Mouse (Mus musculus) heart, postnatal 0 days (tissue): ENCODE measurements at regions not wholly inside any gene's neighbourhood (a gene's known extent, or its start where the extent isn't known, plus 50 kb on each side); places are given as distances from the start of the nearest gene placed in this dataset.

Experiments
- ATAC-seq: fragments of 200-750 bp; cut with Nextera tagmentation; 2 replicates; pipeline ENCODE4 v1.8.0; 2017; ENCODE audit warnings: low read depth, moderate number of reproducible peaks, moderate library complexity; ENCODE audit not compliant: insufficient read depth
- DNase-seq: peaks from one replicate; pipeline ENCODE4 v3.0.0-alpha.2; 2016; ENCODE audit warnings: low spot score
- H3K27ac ChIP-seq: fragments of 300-500 bp; sonication (generic); 2 replicates; pipeline ENCODE4 v1.5.1; 2014; ENCODE audit warnings: low read depth, mild to moderate bottlenecking
- H3K27me3 ChIP-seq: fragments of 300-500 bp; sonication (generic); 2 replicates; pipeline ENCODE4 v1.6.1; 2014; ENCODE audit warnings: low read length, mixed read lengths; ENCODE audit not compliant: control insufficient read depth, insufficient read depth
- H3K36me3 ChIP-seq: fragments of 300-500 bp; sonication (generic); replicated peaks from 2 replicates; pipeline ENCODE4 v1.6.1; 2014; ENCODE audit warnings: low read length, mixed read lengths; ENCODE audit not compliant: control insufficient read depth, insufficient read depth
- H3K4me1 ChIP-seq: fragments of 300-500 bp; sonication (generic); 2 replicates; pipeline ENCODE4 v1.6.1; 2014; ENCODE audit warnings: antibody characterized with exemption; ENCODE audit not compliant: control insufficient read depth, insufficient read depth
- H3K4me2 ChIP-seq: fragments of 300-500 bp; sonication (generic); 2 replicates; pipeline ENCODE4 v1.6.1; 2014; ENCODE audit warnings: low read depth, mild to moderate bottlenecking, low read length, moderate library complexity
- H3K4me3 ChIP-seq: fragments of 300-500 bp; sonication (generic); 2 replicates; pipeline ENCODE4 v1.5.1; 2014; ENCODE audit warnings: low read depth, low read length
- H3K9ac ChIP-seq: fragments of 300-500 bp; sonication (generic); replicated peaks from 2 replicates; pipeline ENCODE4 v1.6.1; 2014; ENCODE audit warnings: low read depth, low read length, mixed read lengths
- H3K9me3 ChIP-seq: fragments of 300-500 bp; sonication (generic); replicated peaks from 2 replicates; pipeline ENCODE4 v1.6.1; 2016; ENCODE audit warnings: low read length; ENCODE audit not compliant: control insufficient read depth
- CTCF ChIP-seq: IDR thresholded peaks from 2 replicates; pipeline ENCODE4 v1.5.1; 2016; ENCODE audit warnings: antibody characterized with exemption, control low read depth, low read depth
- EP300 ChIP-seq: IDR thresholded peaks from 2 replicates; pipeline ENCODE4 v1.6.1; 2016; ENCODE audit warnings: antibody characterized with exemption, low read depth
- WGBS: fragments of 180-500 bp; shearing (Covaris S2); extraction: QIAGEN DNeasy Blood & Tissue Kit; methylation state at CpG from one replicate; pipeline ENCODE4 v1.1.7; 2014; 5-methylcytosine and 5-hydroxymethylcytosine counted together

DNA sequence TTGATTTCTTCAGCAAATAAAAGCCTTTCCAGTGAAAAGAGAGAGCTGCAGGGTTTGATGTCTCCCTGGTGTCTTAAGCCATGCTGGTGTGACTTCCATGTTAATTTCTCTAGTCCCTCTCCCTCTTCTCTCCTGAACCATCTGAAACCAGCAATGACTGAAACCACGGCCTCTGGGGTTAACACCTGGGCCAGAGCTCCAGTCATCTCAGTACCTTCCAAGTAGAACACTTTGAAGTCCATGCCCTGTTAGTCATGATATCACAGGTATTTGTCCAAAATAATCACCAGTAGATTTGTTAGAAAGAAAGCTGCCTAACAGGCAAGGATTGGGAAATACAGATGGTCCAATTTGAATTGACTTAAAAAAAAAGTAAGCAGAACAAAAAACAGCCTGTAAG is 56.8 kb upstream of the Lhx8 start:
- WGBS: 73% methylated on average over 1 of the region's 1 CpGs
- no peak for ATAC-seq
- H3K4me2 ChIP-seq: no peak overlapping the region

DNA sequence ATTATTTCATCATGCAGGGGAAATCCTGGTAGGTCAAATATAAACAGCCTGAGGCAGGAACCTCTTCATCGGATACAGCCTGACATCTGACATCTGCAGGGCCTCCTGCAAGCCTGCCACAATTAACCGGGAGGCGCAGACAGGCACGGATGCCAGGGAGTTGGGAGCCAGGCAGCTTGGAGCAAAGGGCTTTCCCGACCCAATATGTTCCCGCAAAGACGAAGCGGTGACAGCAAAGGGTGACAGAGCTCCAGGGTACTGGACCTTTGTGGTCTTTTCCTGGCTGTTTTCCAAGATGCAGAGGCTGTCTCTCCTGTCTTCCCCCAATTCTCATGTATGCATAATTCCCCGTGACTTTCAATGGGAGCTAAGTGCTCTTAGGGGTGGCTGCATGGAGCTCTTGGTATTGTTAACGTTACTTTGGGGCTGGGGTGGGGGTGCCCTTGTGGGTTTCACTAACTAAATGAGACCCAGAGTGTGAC is 55.4 kb upstream of the Lhx8 start:
- H3K9ac ChIP-seq: no peak overlapping the region
- H3K27me3 ChIP-seq: no peaks in the 10 kb centered on the region
- H3K4me1 ChIP-seq: no peaks in the 10 kb centered on the region
- H3K4me2 ChIP-seq: no peak overlapping the region
- no peaks in the 10 kb centered on the region for H3K36me3 ChIP-seq
- TF ChIP-seq CTCF: no peak
- TF ChIP-seq EP300: no peak
- no peak for DNase-seq
- no peak for ATAC-seq
- 20% methylated on average over 10 of the region's 10 CpGs for WGBS
- H3K27ac ChIP-seq: no peak overlapping the region
- H3K9me3 ChIP-seq: no peaks in the 10 kb centered on the region
- H3K4me3 ChIP-seq: no peak overlapping the region

More for the DNA sequence above, 56.8 kb upstream of the Lhx8 start:
- H3K9ac ChIP-seq: no peak overlapping the region
- TF ChIP-seq EP300: no peak
- no peaks in the 10 kb centered on the region for H3K9me3 ChIP-seq
- no peaks in the 10 kb centered on the region for H3K4me1 ChIP-seq
- H3K36me3 ChIP-seq: no peaks in the 10 kb centered on the region
- H3K4me3 ChIP-seq: no peak overlapping the region
- no peak overlapping the region for H3K27ac ChIP-seq
- DNase-seq: no peak
- H3K27me3 ChIP-seq: no peaks in the 10 kb centered on the region

DNA sequence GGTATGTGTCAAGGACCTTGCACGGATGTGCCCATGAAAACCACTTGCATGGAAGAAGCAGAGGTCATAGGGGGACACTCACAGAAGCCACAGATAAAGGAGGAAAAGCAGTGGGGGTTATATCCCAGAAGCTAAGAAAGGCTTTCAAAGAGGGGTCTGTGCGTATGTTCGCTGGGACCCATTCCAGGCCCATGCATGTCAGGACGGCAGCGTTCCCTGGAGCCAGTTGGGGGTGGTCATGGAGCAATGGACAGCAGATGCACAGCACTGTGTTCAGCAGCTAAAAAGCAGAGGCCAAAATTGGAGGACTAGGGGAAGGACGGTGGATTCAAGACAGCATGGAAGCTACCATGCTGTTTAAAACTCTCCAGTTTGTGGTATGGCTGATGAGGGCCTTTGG is 52.4 kb upstream of the Lhx8 start:
- Histone ChIP-seq H3K4me3 (no peak overlapping the region), H3K4me1 (no peaks in the 10 kb centered on the region), H3K9ac (no peak overlapping the region), H3K4me2 (no peak overlapping the region), H3K27me3 (no peaks in the 10 kb centered on the region), H3K9me3 (no peaks in the 10 kb centered on the region), H3K27ac (no peak overlapping the region), H3K36me3 (no peaks in the 10 kb centered on the region)
- 90% methylated on average over 6 of the region's 6 CpGs for WGBS
- DNase-seq: no peak
- no peak for ATAC-seq
- TF ChIP-seq EP300 (no peak), CTCF (no peak)

DNA sequence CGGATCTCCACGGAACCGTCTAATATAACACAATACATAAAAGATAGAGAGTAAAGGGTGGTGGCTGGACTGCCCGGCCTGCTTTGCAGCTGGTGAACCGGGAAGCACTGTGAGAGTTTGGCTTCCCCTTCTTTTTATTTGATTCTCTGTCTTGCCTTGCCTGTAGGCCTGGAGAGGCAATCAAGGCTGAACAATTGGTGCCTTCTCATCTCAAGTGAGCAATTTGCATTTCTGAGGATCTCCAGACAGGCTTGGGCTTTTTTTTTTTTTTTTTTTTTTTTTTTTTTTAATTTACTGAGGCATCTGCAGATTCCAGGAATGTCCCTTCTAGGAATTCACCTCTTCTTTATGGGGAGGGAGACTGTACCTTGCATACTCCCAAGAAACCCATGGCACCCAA is 51.1 kb upstream of the Lhx8 start:
- Histone ChIP-seq H3K4me1 (no peaks in the 10 kb centered on the region), H3K27ac (no peak overlapping the region), H3K4me2 (no peak overlapping the region), H3K9ac (no peak overlapping the region), H3K36me3 (no peaks in the 10 kb centered on the region), H3K9me3 (no peaks in the 10 kb centered on the region), H3K4me3 (no peak overlapping the region), H3K27me3 (no peaks in the 10 kb centered on the region)
- no peak for TF ChIP-seq CTCF
- no peak for TF ChIP-seq EP300
- no peak for DNase-seq
- 58% methylated on average over 5 of the region's 5 CpGs for WGBS
- ATAC-seq: no peak
